Mouse (Mus musculus) right cerebral cortex, adult 18-20 months (tissue): Measurements from ENCODE around the gene Mief2.

ENCODE experiments used
- DNase-seq: peaks from one replicate; pipeline ENCODE4 v3.0.0; 2022; ENCODE audit warnings: mixed read lengths

Gene Mief2

DNA sequence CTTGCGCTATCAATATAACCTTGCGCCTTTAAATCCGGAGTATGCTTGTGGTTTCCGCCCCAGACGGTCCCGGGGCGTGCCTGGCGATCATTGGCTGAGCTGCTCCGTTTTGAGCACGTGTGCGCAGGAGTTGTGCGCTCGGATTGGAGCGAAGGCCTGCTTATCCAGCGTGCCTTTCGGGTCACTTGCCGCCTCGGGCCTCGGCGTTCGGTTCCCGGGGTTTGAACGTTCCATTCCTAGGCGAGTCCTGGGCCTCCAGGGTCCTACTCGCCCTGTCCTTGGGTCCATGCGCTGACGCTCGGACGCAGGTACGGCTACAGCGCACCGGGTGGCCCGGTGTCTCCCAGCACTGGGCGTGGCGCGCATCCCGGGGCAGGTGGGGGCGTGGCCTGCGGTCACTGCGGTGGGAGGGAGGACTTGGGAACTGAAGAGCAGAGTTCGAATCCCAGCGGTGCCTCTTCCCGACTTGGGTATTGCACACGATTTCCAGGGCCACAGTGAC is at the start of gene Mief2:
TSS of gene Mief2 (plus strand) at position 139 of the 502 bp plus-strand sequence.
- peak; percentile 97 for DNase-seq

DNA sequence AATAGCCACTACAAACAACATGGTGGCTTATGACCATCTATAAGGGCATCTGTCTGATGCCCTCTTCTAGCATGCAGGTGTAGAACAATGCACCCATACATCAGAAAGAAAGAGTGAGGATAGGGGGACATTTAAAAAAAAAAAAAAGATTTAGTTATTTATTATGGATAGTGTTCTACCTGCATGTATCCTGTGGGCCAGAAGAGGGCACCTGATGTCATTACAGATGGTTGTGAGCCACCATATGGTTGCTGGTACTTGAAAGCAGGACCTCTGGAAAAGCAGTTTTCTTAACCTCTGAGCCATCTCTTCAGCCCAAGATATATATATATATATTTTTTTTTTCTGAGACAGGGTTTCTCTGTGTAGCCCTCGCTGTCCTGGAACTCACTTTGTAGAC is 32.0 kb upstream of the Mief2 start:
- no peak for DNase-seq

DNA sequence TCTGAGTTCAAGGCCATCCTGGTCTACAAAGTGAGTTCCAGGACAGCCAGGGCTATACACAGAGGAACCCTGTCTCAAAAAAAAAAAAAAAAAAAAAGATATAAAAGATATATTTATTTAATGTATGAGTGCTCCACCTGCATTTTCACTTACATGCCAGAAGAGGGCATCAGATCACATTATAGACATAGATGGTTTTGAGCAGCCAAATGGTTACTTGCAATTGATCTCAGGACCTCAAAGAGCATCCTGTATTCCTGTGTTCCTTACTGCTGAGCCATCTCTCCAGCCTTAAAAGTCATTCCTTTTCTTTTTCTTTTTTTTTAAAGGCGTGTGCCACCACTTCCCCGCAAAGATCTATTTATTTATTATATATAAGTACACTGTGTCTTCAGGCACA is 30.6 kb upstream of the Mief2 start:
- DNase-seq: no peak

GRCm38 (mm10) chr11:60698806-60699523 is 29.2 kb upstream of the Mief2 start:
- DNase-seq: no peak

DNA sequence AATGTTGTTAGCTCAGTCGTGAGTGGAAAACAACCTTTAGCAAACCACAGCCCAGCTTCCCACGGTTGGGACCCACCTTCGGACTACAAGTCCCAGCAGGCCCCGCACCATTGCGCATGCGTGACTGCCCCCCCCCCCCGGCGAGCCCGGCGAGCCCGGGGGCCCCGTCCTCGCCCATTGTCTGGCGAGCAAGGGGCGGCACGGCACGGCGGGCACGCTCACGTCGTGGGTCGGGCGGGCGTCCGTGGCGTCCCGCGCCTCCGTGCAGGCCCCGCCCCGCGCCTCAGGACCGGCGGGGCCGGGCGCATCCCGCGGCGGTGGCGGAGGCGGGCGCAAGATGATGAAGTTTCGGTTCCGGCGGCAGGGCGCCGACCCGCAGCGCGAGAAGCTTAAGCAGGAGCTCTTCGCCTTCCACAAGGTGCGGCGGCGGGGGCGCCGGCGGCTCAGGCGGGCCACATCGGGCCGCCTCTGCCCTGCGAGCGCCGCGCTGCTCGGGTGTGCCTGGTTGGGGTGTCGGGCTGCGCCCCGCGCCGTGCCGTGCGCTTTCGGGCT is 28.6 kb upstream of the Mief2 start, which contains the start of gene Llgl1:
TSS of gene Llgl1 (plus strand) at position 200 of the 552 bp plus-strand sequence.
- peak; percentile 90 for DNase-seq

DNA sequence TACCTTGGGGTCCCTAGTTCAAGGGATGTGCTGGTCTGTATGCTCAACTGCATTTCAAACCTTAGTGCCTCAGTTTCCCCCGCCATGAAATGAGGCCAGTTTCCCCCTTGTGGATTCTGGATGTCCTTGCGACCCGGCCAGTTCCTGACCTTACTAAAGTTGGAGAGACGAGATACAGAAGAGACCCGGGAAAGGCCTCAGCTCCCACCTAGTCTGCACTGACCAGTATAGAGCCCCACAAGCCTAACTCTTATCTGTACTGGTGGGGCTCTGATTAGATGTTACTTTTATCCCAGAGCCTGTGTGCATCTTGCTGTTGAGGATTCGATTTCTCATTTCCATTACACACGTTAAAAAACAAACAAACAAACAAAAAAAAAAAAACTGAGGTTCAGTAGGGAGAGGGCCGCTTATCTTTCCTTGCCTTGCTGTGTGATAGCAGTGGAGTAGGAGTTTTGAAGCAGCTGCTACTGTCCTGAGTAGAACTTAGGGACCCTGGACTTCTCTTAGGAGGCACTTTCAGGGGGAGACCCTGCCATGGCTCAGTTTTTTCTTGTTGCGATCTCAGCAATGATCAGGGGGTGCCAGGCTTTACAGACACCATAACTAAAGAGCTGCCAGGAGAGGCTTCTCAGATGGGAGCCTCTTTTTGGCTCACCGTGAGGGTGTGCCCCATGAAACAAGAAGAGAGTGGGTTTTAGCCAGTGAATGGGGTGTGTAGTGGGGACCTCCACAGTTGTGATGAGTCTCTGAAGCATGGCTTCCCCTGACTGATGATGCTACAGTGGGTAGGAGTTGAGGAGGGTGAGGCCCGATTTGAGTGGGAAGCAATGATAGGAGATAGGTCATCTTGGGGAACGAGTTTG is 27.6 kb upstream of the Mief2 start:
- DNase-seq: no peak

GRCm38 (mm10) chr11:60701611-60702010 is 26.6 kb upstream of the Mief2 start:
- no peak for DNase-seq

GRCm38 (mm10) chr11:60703131-60703530 is 25.1 kb upstream of the Mief2 start:
- DNase-seq: peak; percentile 70

DNA sequence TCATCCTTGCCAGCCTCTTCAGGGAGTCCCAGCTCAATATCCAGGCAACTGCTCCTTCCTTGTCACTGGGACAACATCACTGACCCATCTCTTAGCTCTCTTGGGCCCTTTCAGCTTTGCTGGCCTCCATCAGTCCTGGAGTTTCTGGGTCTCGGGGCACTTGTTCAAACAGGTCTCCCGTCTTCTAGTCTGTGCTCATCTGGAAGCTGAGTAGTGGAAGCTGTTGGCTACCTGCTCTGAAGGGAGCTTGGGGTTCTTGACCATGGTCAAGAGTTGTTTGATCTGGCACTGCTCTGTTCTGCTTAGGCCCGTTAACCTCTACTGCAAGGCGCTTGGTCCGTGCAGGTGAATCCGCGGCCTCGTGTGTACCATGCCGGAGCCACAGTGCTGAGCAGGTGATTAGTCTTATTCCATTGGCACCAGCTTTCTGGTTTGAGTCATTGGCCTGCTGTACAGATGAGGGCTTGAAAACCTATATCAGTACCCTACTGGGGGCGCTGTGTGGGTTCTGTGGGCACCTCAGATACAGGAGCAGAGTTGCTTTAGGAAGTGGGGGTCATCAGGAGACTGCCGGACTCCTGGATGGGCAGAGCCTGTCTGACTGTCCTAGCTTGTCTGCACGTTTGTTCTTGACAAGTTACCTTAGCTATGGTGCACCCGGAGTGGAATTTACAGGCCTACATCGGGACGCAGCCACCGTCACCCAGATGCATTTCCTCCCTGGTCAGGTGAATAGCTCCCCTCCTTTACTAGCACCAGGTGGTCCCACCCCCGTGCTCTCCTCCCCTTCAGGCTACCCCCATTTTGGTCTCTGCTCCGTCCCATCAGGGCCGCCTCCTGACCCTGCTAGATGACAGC is 23.9 kb upstream of the Mief2 start:
- DNase-seq: peak; percentile 1

DNA sequence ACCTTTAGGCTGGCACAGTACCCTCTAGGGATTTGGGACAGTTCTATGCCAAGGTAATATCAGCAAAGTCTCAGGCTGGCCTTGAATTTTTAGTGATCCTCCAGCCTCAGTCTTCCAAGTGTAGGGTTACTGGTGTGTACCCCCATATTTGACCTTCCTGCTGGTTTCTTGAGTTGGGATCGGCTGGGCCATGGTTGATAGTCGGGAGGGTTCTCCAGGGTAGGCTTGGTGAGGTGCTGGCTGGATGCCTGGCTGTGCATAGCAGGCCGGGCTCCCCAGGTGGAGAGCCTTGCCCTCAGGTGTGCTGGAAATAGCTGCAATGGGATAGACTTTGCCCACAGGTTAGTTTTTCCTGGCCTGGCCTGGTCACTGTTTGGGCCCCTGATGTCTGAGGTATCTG is 22.9 kb upstream of the Mief2 start:
- no peak for DNase-seq

- DNase-seq: peak; percentile 0
Measured at GRCm38 (mm10) chr11:60706076-60706475, 22.1 kb upstream of the Mief2 start.

GRCm38 (mm10) chr11:60706696-60707480 is 21.3 kb upstream of the Mief2 start:
- DNase-seq: peak; percentile 28

GRCm38 (mm10) chr11:60707672-60708071 is 20.5 kb upstream of the Mief2 start:
- peak; percentile 52 for DNase-seq

- DNase-seq: peak; percentile 1
Measured at GRCm38 (mm10) chr11:60708631-60709030, 19.6 kb upstream of the Mief2 start.

GRCm38 (mm10) chr11:60709481-60710465 is 18.4 kb upstream of the Mief2 start:
- peak; percentile 1 for DNase-seq

DNA sequence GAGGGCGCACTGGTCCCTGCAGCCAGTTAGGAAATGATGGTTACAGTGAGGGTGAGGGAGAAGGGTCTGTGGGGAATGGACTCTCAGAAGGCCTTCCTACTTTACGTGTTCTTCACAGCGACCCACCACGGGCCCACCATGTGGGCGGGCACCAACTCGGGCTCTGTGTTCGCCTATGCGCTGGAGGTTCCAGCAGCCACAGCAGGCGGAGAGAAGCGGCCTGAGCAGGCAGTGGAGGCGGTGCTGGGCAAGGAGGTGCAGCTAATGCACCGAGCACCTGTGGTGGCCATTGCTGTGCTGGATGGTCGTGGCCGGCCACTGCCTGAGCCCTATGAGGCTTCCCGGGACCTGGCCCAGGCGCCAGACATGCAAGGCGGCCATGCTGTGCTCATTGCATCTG is 17.0 kb upstream of the Mief2 start:
- DNase-seq: no peak

DNA sequence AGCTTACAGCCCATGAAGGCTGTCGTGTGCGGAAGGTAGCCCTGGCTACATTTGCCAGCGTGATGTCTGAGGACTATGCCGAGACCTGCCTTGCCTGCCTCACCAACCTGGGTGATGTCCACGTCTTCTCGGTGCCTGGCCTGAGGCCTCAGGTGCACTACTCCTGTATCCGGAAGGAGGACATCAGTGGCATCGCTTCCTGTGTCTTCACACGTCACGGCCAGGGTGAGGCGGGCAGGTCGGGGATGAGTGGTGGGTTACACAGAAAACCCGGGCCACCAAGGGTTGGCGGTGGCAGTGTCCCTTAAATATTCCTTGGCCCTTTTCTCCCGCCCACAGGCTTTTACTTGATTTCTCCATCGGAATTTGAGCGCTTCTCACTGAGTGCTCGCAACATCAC is 16.2 kb upstream of the Mief2 start:
- no peak for DNase-seq

DNA sequence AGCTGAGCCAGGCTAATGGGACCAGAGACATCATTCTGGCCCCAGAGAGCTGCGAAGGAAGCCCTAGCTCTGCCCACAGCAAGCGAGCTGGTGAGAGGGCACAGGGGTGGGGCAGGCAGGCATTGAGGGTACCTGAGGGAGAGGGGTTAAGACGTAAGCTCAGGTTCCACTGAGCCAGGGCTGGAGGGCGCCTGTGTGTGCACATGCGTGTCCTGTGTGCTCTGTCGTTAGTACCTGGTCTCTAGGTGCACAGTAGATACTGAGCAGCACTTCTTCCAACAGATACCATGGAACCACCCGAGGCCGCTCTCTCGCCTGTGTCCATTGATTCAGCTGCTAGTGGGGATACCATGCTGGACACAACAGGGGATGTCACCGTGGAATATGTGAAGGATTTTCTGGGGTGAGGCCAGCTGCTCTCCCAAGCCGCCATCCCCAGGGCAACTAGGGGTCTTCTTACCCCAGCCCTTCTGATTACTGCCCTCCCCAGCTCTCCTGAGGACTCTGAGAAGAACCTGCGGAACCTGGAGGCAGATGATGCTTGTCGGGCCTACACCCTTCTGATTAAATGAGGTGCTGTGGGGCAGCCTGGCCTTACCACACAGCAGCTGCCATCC is 15.5 kb upstream of the Mief2 start:
- DNase-seq: no peak

GRCm38 (mm10) chr11:60715833-60716232 is 12.4 kb upstream of the Mief2 start:
- no peak for DNase-seq

DNA sequence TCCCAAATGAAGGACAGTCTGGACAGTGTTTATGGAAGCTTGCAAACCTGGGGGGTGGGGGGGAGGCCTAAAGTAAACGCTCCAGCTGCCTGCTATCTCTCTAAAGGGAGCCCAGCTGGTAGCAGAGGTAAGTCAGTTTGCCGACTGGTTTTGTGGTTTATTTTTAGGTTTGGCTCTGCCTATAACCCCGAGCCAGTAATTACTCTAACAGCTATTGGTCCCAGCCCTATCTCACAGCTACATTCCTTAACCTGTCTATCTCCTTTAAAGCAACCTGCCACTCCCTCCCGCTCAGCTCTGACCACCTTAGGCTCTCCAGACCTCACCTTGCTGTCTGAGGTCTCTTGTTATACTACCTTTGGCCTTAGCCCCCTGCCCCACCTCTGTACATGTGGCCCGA is 8.9 kb upstream of the Mief2 start:
- no peak for DNase-seq
